Mouse (Mus musculus) CH12.LX (cell line): ENCODE results near the gene Zfp867. TPM values are rescaled to one million over a fixed set of nuclear protein-coding genes. Genes with fewer than 3 reads are reported as not detected.

Experiments
- DNase-seq: peaks from one replicate; pipeline ENCODE4 v3.0.0-alpha.2; 2013; ENCODE audit errors: extremely low read depth
- H3K27ac ChIP-seq: 2 replicates; pipeline ENCODE4 v1.5.1; 2012; ENCODE audit warnings: low read depth, mild to moderate bottlenecking, control low read depth, moderate library complexity; ENCODE audit not compliant: insufficient read depth
- H3K27me3 ChIP-seq: replicated peaks from 2 replicates; pipeline ENCODE3; 2012; ENCODE audit warnings: inconsistent platforms
- H3K36me3 ChIP-seq, 2 experiments: replicated peaks in 1 of 2; 2 replicates each; pipeline versions ENCODE3 to v1.6.1; 2012; ENCODE audit warnings: inconsistent platforms in 1 of 2, low read length in 1 of 2, mild to moderate bottlenecking in 1 of 2, mixed read lengths in 1 of 2, moderate library complexity in 1 of 2; ENCODE audit not compliant: control insufficient read depth in 1 of 2, insufficient read depth in 1 of 2
- H3K4me1 ChIP-seq, 2 experiments: 2 replicates each; pipeline ENCODE4 v1.6.1; 2012; ENCODE audit warnings: inconsistent platforms in 1 of 2, moderate library complexity in 1 of 2; ENCODE audit not compliant: insufficient read depth in 2 of 2, control insufficient read depth in 1 of 2
- H3K4me2 ChIP-seq: 2 replicates; pipeline ENCODE4 v1.6.1; 2012; ENCODE audit warnings: low read depth, mild to moderate bottlenecking, control low read depth; ENCODE audit not compliant: poor library complexity, insufficient read depth, severe bottlenecking
- H3K4me3 ChIP-seq, 3 experiments: fragments of 150-350 bp in 1 of 3; sonication (generic) in 1 of 3; replicated peaks in 1 of 3; 2 replicates each; pipeline versions ENCODE3 to v1.5.1; 2011 to 2012; ENCODE audit warnings: low read depth in 2 of 3, low read length in 2 of 3, mild to moderate bottlenecking in 2 of 3, moderate library complexity in 2 of 3, control low read depth in 1 of 3, improper control_type of control experiment in 1 of 3, inconsistent platforms in 1 of 3, mixed read lengths in 1 of 3; ENCODE audit not compliant: poor library complexity in 1 of 3
- H3K79me2 ChIP-seq: replicated peaks from 2 replicates; pipeline ENCODE4 v1.6.1; 2012; ENCODE audit warnings: mild to moderate bottlenecking, moderate library complexity; ENCODE audit not compliant: control insufficient read depth, poor library complexity, insufficient read depth, severe bottlenecking; ENCODE audit errors: extremely low read depth
- H3K9ac ChIP-seq: 2 replicates; pipeline ENCODE4 v1.6.1; 2012; ENCODE audit warnings: low read depth, mild to moderate bottlenecking, control low read depth, moderate library complexity; ENCODE audit not compliant: insufficient read depth
- H3K9me3 ChIP-seq: replicated peaks from 2 replicates; pipeline ENCODE3; 2012; ENCODE audit warnings: low read length, inconsistent platforms, mixed read lengths
- CTCF ChIP-seq, 2 experiments: IDR thresholded peaks in 1 of 2; conservative IDR thresholded peaks in 1 of 2; 2 replicates each; pipeline ENCODE4 v1.5.1; 2011 to 2012; ENCODE audit warnings: low read depth in 2 of 2, low read length in 2 of 2, improper control_type of control experiment in 1 of 2, inconsistent platforms in 1 of 2, mild to moderate bottlenecking in 1 of 2, moderate library complexity in 1 of 2
- ELF1 ChIP-seq: IDR thresholded peaks from 2 replicates; pipeline ENCODE4 v1.6.1; 2014; ENCODE audit warnings: low read depth, mild to moderate bottlenecking, inconsistent platforms, low read length, improper control_type of control experiment
- HCFC1 ChIP-seq: IDR thresholded peaks from 2 replicates; pipeline ENCODE4 v1.6.1; 2012; ENCODE audit warnings: low read depth, mild to moderate bottlenecking, inconsistent platforms, low read length, improper control_type of control experiment
- MAZ ChIP-seq: IDR thresholded peaks from 2 replicates; pipeline ENCODE4 v1.6.1; 2012; ENCODE audit warnings: low read depth, mild to moderate bottlenecking, inconsistent platforms, low read length, improper control_type of control experiment, moderate library complexity
- MXI1 ChIP-seq: IDR thresholded peaks from 2 replicates; pipeline ENCODE4 v1.6.1; 2011; ENCODE audit warnings: mild to moderate bottlenecking, low read depth, low read length, improper control_type of control experiment
- RAD21 ChIP-seq: IDR thresholded peaks from 2 replicates; pipeline ENCODE4 v1.6.1; 2011; ENCODE audit warnings: low read depth, mild to moderate bottlenecking, low read length, improper control_type of control experiment, moderate library complexity
- SMC3 ChIP-seq: IDR thresholded peaks from 2 replicates; pipeline ENCODE4 v1.6.1; 2011; ENCODE audit warnings: low read depth, low read length, improper control_type of control experiment
- UBTF ChIP-seq: IDR thresholded peaks from 2 replicates; pipeline ENCODE4 v1.6.1; 2012; ENCODE audit warnings: low read depth, mild to moderate bottlenecking, inconsistent platforms, low read length, improper control_type of control experiment, moderate library complexity
- USF1 ChIP-seq: IDR thresholded peaks from 2 replicates; pipeline ENCODE4 v1.6.1; 2014; ENCODE audit warnings: low read depth, mild to moderate bottlenecking, inconsistent platforms, low read length, improper control_type of control experiment
- USF2 ChIP-seq: conservative IDR thresholded peaks from 2 replicates; pipeline ENCODE4 v1.6.1; 2011; ENCODE audit warnings: low read depth, low read length, improper control_type of control experiment
- ZC3H11A ChIP-seq: IDR thresholded peaks from 2 replicates; pipeline ENCODE4 v1.6.1; 2012; ENCODE audit warnings: low read depth, mild to moderate bottlenecking, inconsistent platforms, low read length, improper control_type of control experiment
- ZMIZ1 ChIP-seq: IDR thresholded peaks from 2 replicates; pipeline ENCODE4 v1.6.1; 2012; ENCODE audit warnings: low read depth, mild to moderate bottlenecking, inconsistent platforms, low read length, improper control_type of control experiment
- dilution Hi-C: fragments of 300-500 bp; cut with MboI; formaldehyde crosslinking; loops from 2 replicates; pipeline ENCODE4 v1.14.3; 2020; ENCODE audit warnings: low sequenced_read_pairs; ENCODE audit not compliant: extremely low pct_unique_long_range_greater_than_20kb, extremely low pct_ligation_motif_present
- in situ Hi-C: fragments of 300-500 bp; cut with MboI; formaldehyde crosslinking; loops from 3 replicates; pipeline ENCODE4 v1.14.3; 2019; ENCODE audit warnings: low sequenced_read_pairs, low pct_ligation_motif_present, low pct_unique_long_range_greater_than_20kb, mixed read lengths
- polyA plus RNA-seq: library from polyadenylated mRNA; unstranded; fragments of >175 nt; gene quantifications from 2 replicates; pipeline ENCODE4 v1.2.1, GENCODE M21; 2012; ENCODE audit warnings: low read depth; ENCODE audit not compliant: insufficient read length
- total RNA-seq, 2 experiments: library from RNA; depleted of rRNA; stranded (reverse); fragments of 300-350 nt in 1 of 2; fragments of >200 nt in 1 of 2; gene quantifications; 2 replicates each; pipeline ENCODE4 v1.2.3; 2012 to 2014

Zfp867 gene
- total and polyA plus RNA-seq, 3 experiments = 4.6 to 7.1 (median 4.9) TPM

GRCm38 (mm10) chr11:59486222-59486621 lies 13.9 kb upstream of the Zfp867 start:
- no peak for TF ChIP-seq ZC3H11A
- no peak for TF ChIP-seq USF2
- TF ChIP-seq ZMIZ1 = no peak
- no peak overlapping the region for H3K27ac ChIP-seq
- no peak overlapping the region for H3K9ac ChIP-seq
- H3K27me3 ChIP-seq = no peaks in the 10 kb centered on the region
- H3K36me3 ChIP-seq = peaks cover 41 to 66% of the 10 kb centered on the region in 2 experiments
- H3K9me3 ChIP-seq = no peaks in the 10 kb centered on the region
- H3K4me3 ChIP-seq = no peak overlapping the region
- DNase-seq = no peak
- H3K79me2 ChIP-seq = no peaks in the 10 kb centered on the region
- no peaks in the 10 kb centered on the region for H3K4me1 ChIP-seq
- dilution Hi-C loops = no loop called here
- in situ Hi-C loops = no loop called here
- H3K4me2 ChIP-seq = no peak overlapping the region

- no peak overlapping the region for H3K4me3 ChIP-seq
- no peak overlapping the region for H3K27ac ChIP-seq
- no peaks in the 10 kb centered on the region for H3K4me1 ChIP-seq
- DNase-seq = no peak
- H3K36me3 ChIP-seq = peaks cover 37 to 60% of the 10 kb centered on the region in 2 experiments
- dilution Hi-C loops = no loop called here
- H3K4me2 ChIP-seq = no peak overlapping the region
- H3K9ac ChIP-seq = no peak overlapping the region
- no peaks in the 10 kb centered on the region for H3K79me2 ChIP-seq
- no peaks in the 10 kb centered on the region for H3K27me3 ChIP-seq
- H3K9me3 ChIP-seq = no peaks in the 10 kb centered on the region
- no peak for TF ChIP-seq UBTF
- TF ChIP-seq HCFC1 = no peak
- no peak for TF ChIP-seq MXI1
- TF ChIP-seq MAZ = no peak
- TF ChIP-seq ELF1 = no peak
- in situ Hi-C loops = no loop called here
Observed at GRCm38 (mm10) chr11:59485641-59486040, 13.4 kb upstream of the Zfp867 start.

GRCm38 (mm10) chr11:59483212-59483611 lies 10.9 kb upstream of the Zfp867 start:
- Histone ChIP-seq H3K9ac (no peak overlapping the region), H3K79me2 (no peaks in the 10 kb centered on the region), H3K9me3 (no peaks in the 10 kb centered on the region), H3K4me2 (no peak overlapping the region), H3K27ac (no peak overlapping the region), H3K27me3 (peaks cover 6% of the 10 kb centered on the region), H3K4me1 (no peaks in the 10 kb centered on the region), H3K36me3 (peaks cover 24 to 36% of the 10 kb centered on the region in 2 experiments), H3K4me3 (no peak overlapping the region)
- DNase-seq = peak; percentile 65
- in situ Hi-C loops (loop anchor here (5.0 kb wide), 2 partner anchors 46 to 171 kb away; no protein-coding TSS in a partner anchor), dilution Hi-C loops (no loop called here)
- peak; percentile 67; the same call in 1 of the 2 replicates for TF ChIP-seq ZC3H11A
- no peak for TF ChIP-seq USF1
- peak; percentile 84 for TF ChIP-seq SMC3
- no peak for TF ChIP-seq UBTF
- TF ChIP-seq RAD21 = peak; percentile 94
- TF ChIP-seq CTCF (conservative IDR thresholded peaks at IDR 0.05 in 1 of 2, IDR thresholded peaks at IDR 0.05 in 1 of 2; ENCODE audit: low read depth in 2 of 2, low read length in 2 of 2) = peak; percentile 36 to 91; a peak in 3 of 4 replicates
- TF ChIP-seq MAZ = 0 out of 2 replicates have a peak, but pooled peaks have one; percentile 39
